21 mouse cellular contexts compared by ENCODE assay signal in the genomic region with DNA sequence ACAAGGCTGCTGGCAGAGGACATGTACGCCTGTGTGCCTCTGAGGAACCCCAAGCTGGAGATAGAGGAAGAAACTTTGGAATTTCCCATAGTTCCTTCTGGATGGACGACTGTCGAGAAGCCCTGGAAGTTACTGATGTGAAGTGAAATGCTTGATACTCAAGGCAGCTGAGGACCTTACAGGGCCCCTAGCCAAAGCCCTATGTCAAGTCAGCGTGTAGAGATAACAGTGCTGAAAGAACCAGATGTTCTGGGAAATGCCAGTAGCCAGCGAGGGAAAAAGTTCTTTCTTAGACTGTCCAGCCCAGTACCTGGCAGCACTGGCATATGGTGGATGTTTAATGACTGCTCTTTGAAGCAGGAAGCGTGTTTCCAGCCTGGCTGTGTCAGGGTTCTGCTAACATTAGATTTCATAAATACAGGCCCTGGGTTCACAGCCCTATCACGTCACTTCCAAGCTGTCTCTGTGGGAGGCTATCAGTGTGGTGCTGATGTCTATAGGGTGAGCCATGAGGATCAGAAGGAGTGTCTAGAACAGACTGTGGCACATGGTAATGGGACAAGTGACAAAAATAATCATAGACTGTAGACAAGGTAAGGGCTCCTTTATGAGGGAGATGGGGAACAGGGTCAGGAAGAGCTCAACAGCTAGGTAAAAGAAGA. TPM values are rescaled to one million over a fixed set of nuclear protein-coding genes. Genes with fewer than 3 reads are reported as not detected.
DNase-seq lines count a peak whose midpoint lies in the region; ATAC-seq and TF ChIP-seq lines count a peak whose summit lies in the region.
"Had no signal": no experiment of that assay in that cellular context is flagged by ENCODE, and none has a peak within 500 bp of the region (broad histone marks: within the 10 kb centered on the region; RNA-seq: fewer than 3 reads in every experiment).

No protein-coding gene starts in this region.

- no peak for TF ChIP-seq EP300 in liver, postnatal 0 days (IDR thresholded peaks at IDR 0.05; ENCODE audit: low read depth)

- WGBS in heart, embryonic 14.5 days: 17% methylated on average over 7 of the region's 7 CpGs
- WGBS in liver, adult 2 months: 54% methylated on average over 7 of the region's 7 CpGs
- WGBS in liver, postnatal 0 days (ENCODE audit: insufficient replicate concordance): 57% methylated on average over 7 of the region's 7 CpGs

- H3K4me3 ChIP-seq in heart, embryonic 14.5 days (ENCODE audit: control insufficient read depth in 1 of 2, insufficient read depth in 1 of 2, low read depth in 1 of 2, low read length in 2 of 2): no peak overlapping the region
- no peak overlapping the region for H3K4me3 ChIP-seq in liver, adult 2 months (ENCODE audit: insufficient read depth, low read depth, low read length)
- H3K4me3 ChIP-seq in liver, postnatal 0 days (ENCODE audit: low read depth, low read length): no peak overlapping the region
- H3K4me3 ChIP-seq: forebrain, embryonic 12.5 days; hindbrain, embryonic 13.5 days; liver, embryonic 13.5 days; midbrain, embryonic 13.5 days; neural tube, embryonic 15.5 days had no signal

- intact Hi-C loops in heart, postnatal 25 days (cut with DNase I): loop anchor here (10.0 kb wide), 1 partner anchor 122 kb away; no protein-coding TSS in a partner anchor

- peak overlapping the region in 1 of 2 experiments; percentile 10; a peak in 2 of 4 replicates for H3K27ac ChIP-seq in heart, embryonic 14.5 days (replicated peaks in 1 of 2; ENCODE audit: control insufficient read depth in 1 of 2, insufficient read depth in 1 of 2, low read depth in 2 of 2, low read length in 2 of 2)
- H3K27ac ChIP-seq in liver, adult 2 months (replicated peaks; ENCODE audit: insufficient read depth, low read depth, low read length): no peak overlapping the region
- H3K27ac ChIP-seq in liver, postnatal 0 days (ENCODE audit: low read depth): no peak overlapping the region
- H3K27ac ChIP-seq: forebrain, embryonic 12.5 days; hindbrain, embryonic 13.5 days; liver, embryonic 13.5 days; midbrain, embryonic 13.5 days; neural tube, embryonic 15.5 days had no signal

- H3K27me3 ChIP-seq in heart, embryonic 14.5 days (ENCODE audit: control insufficient read depth, insufficient read depth, low read length): 0 out of 2 replicates have a peak, but pooled peaks cover 6% of the 10 kb centered on the region
- H3K27me3 ChIP-seq in liver, adult 2 months (ENCODE audit: control insufficient read depth, insufficient read depth, low read length): no peaks in the 10 kb centered on the region
- H3K27me3 ChIP-seq in liver, postnatal 0 days (ENCODE audit: insufficient read depth, low read length): no peaks in the 10 kb centered on the region

- H3K36me3 ChIP-seq in heart, embryonic 14.5 days (ENCODE audit: control insufficient read depth, insufficient read depth, low read length): no peaks in the 10 kb centered on the region
- H3K36me3 ChIP-seq in liver, adult 2 months (ENCODE audit: control insufficient read depth, insufficient read depth, low read length): no peaks in the 10 kb centered on the region
- no peaks in the 10 kb centered on the region for H3K36me3 ChIP-seq in liver, postnatal 0 days (replicated peaks; ENCODE audit: insufficient read depth, low read length)
- H3K36me3 ChIP-seq: forebrain, embryonic 12.5 days; hindbrain, embryonic 13.5 days; liver, embryonic 13.5 days; midbrain, embryonic 13.5 days; neural tube, embryonic 15.5 days had no signal

- no peak for TF ChIP-seq CTCF in liver, adult 2 months (IDR thresholded peaks at IDR 0.05; ENCODE audit: low read depth, low read length)
- no peak for TF ChIP-seq CTCF in liver, postnatal 0 days (IDR thresholded peaks at IDR 0.05; ENCODE audit: low read depth)

- no peaks in the 10 kb centered on the region for H3K9me3 ChIP-seq in heart, embryonic 14.5 days (ENCODE audit: control insufficient read depth, low read length)
- H3K9me3 ChIP-seq in liver, postnatal 0 days (ENCODE audit: low read length): no peaks in the 10 kb centered on the region
- H3K9me3 ChIP-seq: forebrain, embryonic 12.5 days; hindbrain, embryonic 13.5 days; liver, embryonic 13.5 days; midbrain, embryonic 13.5 days; neural tube, embryonic 15.5 days had no signal

- peaks cover 4% of the 10 kb centered on the region; the same call in 1 of the 2 replicates for H3K79me2 ChIP-seq in liver, adult 2 months (ENCODE audit: control insufficient read depth, insufficient read depth, low read length)

- H3K9ac ChIP-seq in heart, embryonic 14.5 days (ENCODE audit: low read length): no peak overlapping the region
- no peak overlapping the region for H3K9ac ChIP-seq in liver, adult 2 months (ENCODE audit: low read depth, low read length)
- H3K9ac ChIP-seq in liver, postnatal 0 days (replicated peaks): no peak overlapping the region
- H3K9ac ChIP-seq: forebrain, embryonic 12.5 days; hindbrain, embryonic 13.5 days; liver, embryonic 13.5 days; midbrain, embryonic 13.5 days; neural tube, embryonic 15.5 days had no signal

- H3K4me1 ChIP-seq in heart, embryonic 14.5 days (ENCODE audit: control insufficient read depth in 2 of 2, insufficient read depth in 2 of 2, low read length in 2 of 2): peaks cover 16 to 44% of the 10 kb centered on the region in 2 experiments
- H3K4me1 ChIP-seq in liver, adult 2 months (ENCODE audit: control insufficient read depth, insufficient read depth, low read length): peaks cover 7% of the 10 kb centered on the region
- H3K4me1 ChIP-seq in liver, postnatal 0 days (ENCODE audit: insufficient read depth): no peaks in the 10 kb centered on the region

- no peak for DNase-seq in heart, postnatal 25 days (ENCODE audit: low spot score)
- DNase-seq in liver, adult 2 months (ENCODE audit: extremely low read depth, low read depth, low spot score): peak; percentile 58
- DNase-seq in liver, postnatal 0 days: no peak
- DNase-seq in heart, postnatal 4 days: peak; percentile 13
- no peak for DNase-seq in ovary, adult 18-20 months (ENCODE audit: low spot score)
- no peak for DNase-seq in adrenal gland, adult (ENCODE audit: inconsistent age in 2 of 2, low spot score in 1 of 2)
- DNase-seq: adrenal gland, adult 8-10 months; cerebellum, adult 8-10 months; liver, embryonic 13.5 days; right cerebral cortex, postnatal 4 days; thymus, adult 2 months had no signal

- peak overlapping the region; percentile 26 for H3K4me2 ChIP-seq in heart, embryonic 14.5 days (ENCODE audit: low read length)
- no peak overlapping the region for H3K4me2 ChIP-seq in liver, postnatal 0 days (ENCODE audit: low read depth, low read length)
- H3K4me2 ChIP-seq: forebrain, embryonic 12.5 days; hindbrain, embryonic 13.5 days; liver, embryonic 13.5 days; midbrain, embryonic 13.5 days; neural tube, embryonic 15.5 days had no signal

- 0 out of 2 replicates have a peak, but pooled peaks have one; percentile 3 for ATAC-seq in heart, embryonic 14.5 days (ENCODE audit: insufficient number of reproducible peaks, insufficient read depth, low FRiP score, low read depth)
- ATAC-seq in liver, postnatal 0 days: no peak
- ATAC-seq: inflammation-experienced regulatory T-cells, adult 6 months; lung, postnatal 0 days; midbrain, embryonic 13.5 days had no signal

- TF ChIP-seq POLR2A in liver, adult 2 months (IDR thresholded peaks at IDR 0.05; ENCODE audit: extremely low read depth, insufficient read depth, low read length): no peak

RNA-seq across cellular contexts. Expression of gene Them7, which starts 2.3 kb away (rescaled TPM):
- polyA plus RNA-seq in heart, embryonic 14.5 days (2014; fragmentation: Nextera tagmentation; extraction: Ambion mirVana): 0.67 and 1.1 TPM in 2 replicates
- 1 to 10 TPM; 1.8 to 2.0 TPM for total RNA-seq in heart, postnatal 25 days (2021)
- 12.8 and 21.8 TPM in 2 replicates for total RNA-seq in liver, adult 2 months (2014; rRNA removed)
- 45.9 and 49.8 TPM in 2 replicates for polyA plus RNA-seq in liver, adult 2 months (2012; rRNA removed)
- 6.0 and 6.6 TPM in 2 replicates for polyA plus RNA-seq in liver, postnatal 0 days (2015; fragmentation: Nextera tagmentation; extraction: Ambion mirVana)
- 1 to 10 TPM in 1 of 2 experiments, under 1 TPM in 1; 0.61 to 1.6 TPM for total RNA-seq in heart, postnatal 4 days (2021)
- total RNA-seq: gastrocnemius, adult 8-10 months; layer of hippocampus, postnatal 10 days had no signal
- polyA plus RNA-seq: C2C12; forebrain, embryonic 12.5 days; inflammation-experienced regulatory T-cells, adult 6 months; lung, postnatal 0 days; midbrain, embryonic 13.5 days had no signal

Comparison
In these comparisons a context has a peak if more than half of its experiments do, and no peak if none do; other contexts are left out.
1. DNase-seq: peak in liver, adult 2 months (single experiment) and heart, postnatal 4 days (single experiment); none in heart, postnatal 25 days (single experiment), liver, postnatal 0 days (single experiment), ovary, adult 18-20 months (single experiment) and adrenal gland, adult (0 of 2).